Mouse (Mus musculus): ENCODE measurements at regions not wholly inside any gene's neighbourhood (a gene's known extent, or its start where the extent isn't known, plus 50 kb on each side); places are given as distances from the start of the nearest gene placed in this dataset.

DNA sequence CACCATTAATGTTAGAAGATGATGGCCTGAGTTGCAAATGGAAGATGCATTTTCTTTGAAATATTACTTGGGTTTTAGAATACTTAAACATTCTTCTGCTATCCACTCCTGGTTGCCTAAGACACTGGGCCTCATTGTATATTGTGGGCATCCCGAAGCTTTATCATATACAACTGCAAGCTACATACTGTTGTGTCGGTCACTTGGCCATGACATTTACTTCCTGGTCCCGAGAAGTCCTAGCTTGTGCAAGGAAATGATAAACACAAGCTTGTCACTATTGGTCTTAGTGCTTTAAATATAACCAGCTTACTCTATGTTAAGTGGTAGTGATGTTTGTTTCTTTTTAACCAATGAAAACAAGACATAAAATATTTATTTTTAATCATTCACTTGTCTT lies 122.4 kb upstream of the Rasa1 start:
- Histone ChIP-seq H3K27me3 (no peaks in the 10 kb centered on the region), H3K4me1 (no peaks in the 10 kb centered on the region), H3K4me2 (no peak overlapping the region), H3K36me3 (replicated peaks) (no peaks in the 10 kb centered on the region), H3K9ac (no peak overlapping the region), H3K27ac (no peak overlapping the region), H3K4me3 (replicated peaks) (no peak overlapping the region), H3K9me3 (no peaks in the 10 kb centered on the region)
- WGBS: 96% methylated on average over 3 of the region's 3 CpGs
- no peak for ATAC-seq (ENCODE audit: low FRiP score)

DNA sequence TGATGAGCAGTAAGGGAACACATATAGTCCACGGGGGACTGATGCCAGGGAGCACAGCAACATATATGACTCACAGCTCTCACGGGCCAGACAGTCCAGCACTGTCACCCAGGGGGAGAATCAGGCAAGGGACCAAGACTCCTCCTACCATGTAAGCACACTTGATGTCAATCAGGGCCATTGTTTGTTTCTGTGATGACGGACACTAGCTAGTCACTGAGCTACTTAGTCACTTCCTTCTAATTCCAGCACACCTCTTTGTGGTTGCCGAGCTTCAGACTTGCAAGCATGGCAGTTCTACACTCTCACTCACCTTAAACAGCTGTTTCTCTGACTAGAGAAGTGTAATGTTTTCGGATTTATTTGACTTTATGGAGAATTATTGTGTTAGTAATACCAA lies 109.9 kb upstream of the Rasa1 start:
- no peaks in the 10 kb centered on the region for H3K36me3 ChIP-seq (replicated peaks)
- H3K4me1 ChIP-seq: no peaks in the 10 kb centered on the region
- 80% methylated on average over 5 of the region's 5 CpGs for WGBS
- H3K27ac ChIP-seq: no peak overlapping the region
- no peak overlapping the region for H3K9ac ChIP-seq
- no peak overlapping the region for H3K4me3 ChIP-seq (replicated peaks)
- no peak overlapping the region for H3K4me2 ChIP-seq
- no peak for ATAC-seq (ENCODE audit: low FRiP score)
- no peaks in the 10 kb centered on the region for H3K9me3 ChIP-seq
- H3K27me3 ChIP-seq: no peaks in the 10 kb centered on the region

DNA sequence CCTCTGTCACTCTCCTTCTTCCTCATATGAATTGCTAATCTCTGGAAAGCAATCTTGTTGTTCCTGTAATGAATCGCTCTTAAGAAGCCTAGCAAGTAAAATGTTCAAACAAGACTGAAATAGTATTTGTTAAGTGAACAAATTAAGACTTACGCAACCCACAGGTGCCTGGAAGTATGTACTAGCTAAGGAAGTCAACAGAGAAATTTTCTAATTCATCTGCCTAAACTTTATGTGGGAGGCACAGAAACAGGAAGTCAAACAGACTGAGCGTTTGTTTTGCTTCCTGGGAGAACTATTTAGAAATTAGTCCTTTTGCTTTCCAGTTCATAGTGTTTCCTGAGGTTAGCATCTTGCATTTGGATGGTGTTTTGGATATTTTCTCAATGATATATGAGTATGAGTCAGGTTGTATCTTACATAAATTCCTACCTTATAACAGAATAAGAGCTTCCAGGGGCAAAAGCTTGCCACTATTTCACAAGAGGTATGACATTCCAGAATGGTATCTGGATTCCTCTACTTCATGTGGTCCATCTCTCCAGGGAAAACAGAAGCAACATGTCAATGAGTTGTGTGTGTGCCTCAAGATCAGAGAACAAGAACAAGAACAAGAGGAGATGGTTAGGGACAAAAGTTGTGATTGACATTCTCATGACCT lies 87.5 kb upstream of the Rasa1 start:
- 84% methylated on average over 3 of the region's 3 CpGs for WGBS
- no peaks in the 10 kb centered on the region for H3K4me1 ChIP-seq
- no peak overlapping the region for H3K4me3 ChIP-seq (replicated peaks)
- no peak overlapping the region for H3K27ac ChIP-seq
- H3K9ac ChIP-seq: no peak overlapping the region
- ATAC-seq (ENCODE audit: low FRiP score): no peak
- no peaks in the 10 kb centered on the region for H3K27me3 ChIP-seq
- no peaks in the 10 kb centered on the region for H3K36me3 ChIP-seq (replicated peaks)
- H3K9me3 ChIP-seq: no peaks in the 10 kb centered on the region
- no peak overlapping the region for H3K4me2 ChIP-seq

DNA sequence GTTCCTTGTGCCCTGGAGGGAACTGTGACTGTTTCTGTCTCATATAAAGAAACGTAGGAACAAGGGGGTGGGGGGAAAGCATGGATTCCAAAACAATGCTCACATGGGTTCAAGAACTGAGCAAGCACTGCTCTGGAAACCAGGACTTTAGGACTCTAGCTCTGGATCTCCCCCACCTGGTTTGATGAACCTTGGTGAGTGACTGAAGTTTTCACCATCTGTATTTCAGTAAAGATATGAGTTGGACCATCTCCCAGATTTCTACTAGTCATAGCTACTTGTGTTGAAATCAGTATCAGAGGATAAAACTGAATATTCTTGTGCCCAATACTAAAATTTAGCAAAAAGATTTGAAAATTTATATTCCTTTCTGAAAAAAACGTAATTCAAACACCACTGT lies 70.7 kb upstream of the Rasa1 start:
- H3K27ac ChIP-seq: no peak overlapping the region
- H3K9me3 ChIP-seq: no peaks in the 10 kb centered on the region
- no peak overlapping the region for H3K4me2 ChIP-seq
- H3K36me3 ChIP-seq (replicated peaks): no peaks in the 10 kb centered on the region
- H3K9ac ChIP-seq: no peak overlapping the region
- no peak overlapping the region for H3K4me3 ChIP-seq (replicated peaks)
- no peaks in the 10 kb centered on the region for H3K4me1 ChIP-seq
- WGBS: 70% methylated on average over 2 of the region's 2 CpGs
- ATAC-seq (ENCODE audit: low FRiP score): no peak
- no peaks in the 10 kb centered on the region for H3K27me3 ChIP-seq

DNA sequence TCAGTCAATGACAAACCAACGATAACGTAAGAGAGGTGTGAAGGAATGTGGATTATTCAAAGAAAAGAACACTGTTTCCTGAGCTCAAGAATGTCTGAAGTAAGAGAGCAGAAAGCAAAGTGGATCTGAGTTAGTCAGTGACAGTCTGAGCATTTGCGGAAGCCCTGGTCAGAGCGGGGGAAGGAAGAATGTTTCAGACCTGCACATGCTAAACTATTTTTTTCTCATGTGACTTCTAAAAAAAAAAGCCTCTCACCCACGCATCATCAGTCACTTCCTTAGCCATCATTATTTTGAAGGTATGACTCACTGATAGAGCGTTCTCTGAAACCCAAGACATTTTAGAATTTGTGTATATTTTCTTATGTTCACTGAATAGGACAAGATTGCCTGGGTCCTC lies 70.2 kb upstream of the Rasa1 start:
- no peak overlapping the region for H3K4me2 ChIP-seq
- no peaks in the 10 kb centered on the region for H3K36me3 ChIP-seq (replicated peaks)
- no peak overlapping the region for H3K4me3 ChIP-seq (replicated peaks)
- no peak overlapping the region for H3K9ac ChIP-seq
- no peaks in the 10 kb centered on the region for H3K9me3 ChIP-seq
- H3K27me3 ChIP-seq: no peaks in the 10 kb centered on the region
- ATAC-seq (ENCODE audit: low FRiP score): no peak
- no peak overlapping the region for H3K27ac ChIP-seq
- 91% methylated on average over 6 of the region's 6 CpGs for WGBS
- H3K4me1 ChIP-seq: no peaks in the 10 kb centered on the region

GRCm38 (mm10) chr13:85352061-85352460 lies 63.1 kb upstream of the Rasa1 start:
- no peak overlapping the region for H3K4me2 ChIP-seq
- no peak overlapping the region for H3K9ac ChIP-seq
- 75% methylated on average over 3 of the region's 3 CpGs for WGBS
- no peak overlapping the region for H3K4me3 ChIP-seq (replicated peaks)
- H3K4me1 ChIP-seq: no peaks in the 10 kb centered on the region
- H3K27me3 ChIP-seq: no peaks in the 10 kb centered on the region
- no peaks in the 10 kb centered on the region for H3K36me3 ChIP-seq (replicated peaks)
- no peak for ATAC-seq (ENCODE audit: low FRiP score)
- H3K9me3 ChIP-seq: no peaks in the 10 kb centered on the region
- no peak overlapping the region for H3K27ac ChIP-seq

All from forebrain, embryonic 12.5 days (tissue).